Mouse (Mus musculus): Measurements from ENCODE around the gene Ncapd2. TPM values are rescaled to one million over a fixed set of nuclear protein-coding genes. Genes with fewer than 3 reads are reported as not detected.

The Ncapd2 gene
- total and polyA plus RNA-seq, 2 experiments from 2014 or later = 24.5 to 85.4 TPM

- ATAC-seq (ENCODE audit: insufficient read depth, low read depth) (no peak), DNase-seq (ENCODE audit: low spot score) (no peak)
- Histone ChIP-seq H3K4me2 (ENCODE audit: low read depth, low read length) (no peak overlapping the region), H3K4me3 (ENCODE audit: low read depth, low read length) (no peak overlapping the region), H3K9ac (replicated peaks; ENCODE audit: low read depth, low read length) (no peak overlapping the region), H3K27me3 (ENCODE audit: control insufficient read depth, insufficient read depth, low read length) (no peaks in the 10 kb centered on the region), H3K9me3 (replicated peaks; ENCODE audit: control insufficient read depth, low read length) (no peaks in the 10 kb centered on the region), H3K27ac (ENCODE audit: low read depth) (no peak overlapping the region), H3K36me3 (replicated peaks; ENCODE audit: control insufficient read depth, insufficient read depth, low read length) (peaks cover 25% of the 10 kb centered on the region), H3K4me1 (ENCODE audit: control insufficient read depth, insufficient read depth) (peaks cover 10% of the 10 kb centered on the region; the same call in 1 of the 2 replicates)
- TF ChIP-seq EP300 (IDR thresholded peaks at IDR 0.05; ENCODE audit: low read depth) (no peak), CTCF (IDR thresholded peaks at IDR 0.05; ENCODE audit: low read depth) (no peak)
- 86% methylated on average over 5 of the region's 5 CpGs for WGBS
These were observed 5.7 kb upstream of the Ncapd2 start for GRCm38 (mm10) chr6:125197166-125197565.

- Histone ChIP-seq H3K9ac (replicated peaks; ENCODE audit: low read depth, low read length) (no peak overlapping the region), H3K36me3 (replicated peaks; ENCODE audit: control insufficient read depth, insufficient read depth, low read length) (peaks cover 25% of the 10 kb centered on the region), H3K4me3 (ENCODE audit: low read depth, low read length) (no peak overlapping the region), H3K27ac (ENCODE audit: low read depth) (no peak overlapping the region), H3K4me2 (ENCODE audit: low read depth, low read length) (no peak overlapping the region), H3K9me3 (replicated peaks; ENCODE audit: control insufficient read depth, low read length) (no peaks in the 10 kb centered on the region), H3K27me3 (ENCODE audit: control insufficient read depth, insufficient read depth, low read length) (no peaks in the 10 kb centered on the region), H3K4me1 (ENCODE audit: control insufficient read depth, insufficient read depth) (peaks cover 10% of the 10 kb centered on the region; the same call in 1 of the 2 replicates)
- DNase-seq (ENCODE audit: low spot score) (no peak), ATAC-seq (ENCODE audit: insufficient read depth, low read depth) (no peak)
- TF ChIP-seq CTCF (IDR thresholded peaks at IDR 0.05; ENCODE audit: low read depth) (no peak), EP300 (IDR thresholded peaks at IDR 0.05; ENCODE audit: low read depth) (no peak)
- 70% methylated on average over 3 of the region's 3 CpGs for WGBS
These were observed 4.8 kb upstream of the Ncapd2 start for GRCm38 (mm10) chr6:125196301-125196700.

GRCm38 (mm10) chr6:125195541-125196075, 4.1 kb upstream of the Ncapd2 start:
- Histone ChIP-seq H3K9ac (replicated peaks; ENCODE audit: low read depth, low read length) (no peak overlapping the region), H3K4me3 (ENCODE audit: low read depth, low read length) (no peak overlapping the region), H3K4me2 (ENCODE audit: low read depth, low read length) (no peak overlapping the region), H3K27ac (ENCODE audit: low read depth) (no peak overlapping the region), H3K9me3 (replicated peaks; ENCODE audit: control insufficient read depth, low read length) (no peaks in the 10 kb centered on the region), H3K36me3 (replicated peaks; ENCODE audit: control insufficient read depth, insufficient read depth, low read length) (peaks cover 25% of the 10 kb centered on the region), H3K27me3 (ENCODE audit: control insufficient read depth, insufficient read depth, low read length) (no peaks in the 10 kb centered on the region), H3K4me1 (ENCODE audit: control insufficient read depth, insufficient read depth) (peaks cover 13% of the 10 kb centered on the region; the same call in 1 of the 2 replicates)
- DNase-seq (ENCODE audit: low spot score) = no peak
- WGBS = 30% methylated on average over 1 of the region's 1 CpGs
- ATAC-seq (ENCODE audit: insufficient read depth, low read depth) = no peak
- no peak for TF ChIP-seq EP300 (IDR thresholded peaks at IDR 0.05; ENCODE audit: low read depth)
- no peak for TF ChIP-seq CTCF (IDR thresholded peaks at IDR 0.05; ENCODE audit: low read depth)

DNA sequence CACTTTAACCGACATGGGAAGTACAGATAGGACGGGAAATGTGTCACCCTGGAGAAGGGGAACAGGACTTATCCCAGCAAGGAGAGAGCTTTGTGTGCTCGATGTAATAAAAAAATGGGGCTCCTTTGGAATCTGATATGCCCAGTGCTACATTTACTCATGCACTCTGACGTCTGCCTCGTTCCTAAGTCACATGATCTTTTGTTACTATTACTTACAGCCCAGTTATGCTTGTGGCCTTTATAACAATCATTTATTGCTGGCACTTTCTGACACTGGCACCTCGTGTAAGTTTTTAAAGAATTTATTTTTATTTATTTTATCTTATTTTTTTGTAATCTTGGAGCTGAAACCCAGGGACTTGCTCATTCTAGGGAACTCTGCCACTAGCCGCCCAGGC, 1.9 kb upstream of the Ncapd2 start:
- DNase-seq (ENCODE audit: low spot score) = no peak
- Histone ChIP-seq H3K4me1 (ENCODE audit: control insufficient read depth, insufficient read depth) (peaks cover 13% of the 10 kb centered on the region; the same call in 1 of the 2 replicates), H3K4me2 (ENCODE audit: low read depth, low read length) (no peak overlapping the region), H3K36me3 (replicated peaks; ENCODE audit: control insufficient read depth, insufficient read depth, low read length) (peaks cover 37% of the 10 kb centered on the region), H3K27me3 (ENCODE audit: control insufficient read depth, insufficient read depth, low read length) (no peaks in the 10 kb centered on the region), H3K4me3 (ENCODE audit: low read depth, low read length) (no peak overlapping the region), H3K9me3 (replicated peaks; ENCODE audit: control insufficient read depth, low read length) (no peaks in the 10 kb centered on the region), H3K27ac (ENCODE audit: low read depth) (0 out of 2 replicates have a peak overlapping the region, but pooled peaks have one; percentile 15), H3K9ac (replicated peaks; ENCODE audit: low read depth, low read length) (no peak overlapping the region)
- 49% methylated on average over 6 of the region's 7 CpGs for WGBS
- no peak for ATAC-seq (ENCODE audit: insufficient read depth, low read depth)
- TF ChIP-seq CTCF (IDR thresholded peaks at IDR 0.05; ENCODE audit: low read depth) (no peak), EP300 (IDR thresholded peaks at IDR 0.05; ENCODE audit: low read depth) (no peak)

GRCm38 (mm10) chr6:125192841-125193240, 1.3 kb upstream of the Ncapd2 start:
- Histone ChIP-seq H3K9ac (replicated peaks; ENCODE audit: low read depth, low read length) (peak overlapping the region; percentile 69), H3K4me1 (ENCODE audit: control insufficient read depth, insufficient read depth) (peaks cover 13% of the 10 kb centered on the region; the same call in 1 of the 2 replicates), H3K36me3 (replicated peaks; ENCODE audit: control insufficient read depth, insufficient read depth, low read length) (peaks cover 41% of the 10 kb centered on the region), H3K4me2 (ENCODE audit: low read depth, low read length) (peak overlapping the region; percentile 70), H3K9me3 (replicated peaks; ENCODE audit: control insufficient read depth, low read length) (no peaks in the 10 kb centered on the region), H3K4me3 (ENCODE audit: low read depth, low read length) (peak overlapping the region; percentile 91), H3K27ac (ENCODE audit: low read depth) (peak overlapping the region; percentile 95), H3K27me3 (ENCODE audit: control insufficient read depth, insufficient read depth, low read length) (no peaks in the 10 kb centered on the region)
- DNase-seq (ENCODE audit: low spot score) (no peak), ATAC-seq (ENCODE audit: insufficient read depth, low read depth) (no peak)
- 22% methylated on average over 5 of the region's 5 CpGs for WGBS
- TF ChIP-seq EP300 (IDR thresholded peaks at IDR 0.05; ENCODE audit: low read depth) = no peak
- no peak for TF ChIP-seq CTCF (IDR thresholded peaks at IDR 0.05; ENCODE audit: low read depth)

Measured in heart, postnatal 0 days (tissue).